ENCODE assay signal across 13 mouse cellular contexts in the genomic region with DNA sequence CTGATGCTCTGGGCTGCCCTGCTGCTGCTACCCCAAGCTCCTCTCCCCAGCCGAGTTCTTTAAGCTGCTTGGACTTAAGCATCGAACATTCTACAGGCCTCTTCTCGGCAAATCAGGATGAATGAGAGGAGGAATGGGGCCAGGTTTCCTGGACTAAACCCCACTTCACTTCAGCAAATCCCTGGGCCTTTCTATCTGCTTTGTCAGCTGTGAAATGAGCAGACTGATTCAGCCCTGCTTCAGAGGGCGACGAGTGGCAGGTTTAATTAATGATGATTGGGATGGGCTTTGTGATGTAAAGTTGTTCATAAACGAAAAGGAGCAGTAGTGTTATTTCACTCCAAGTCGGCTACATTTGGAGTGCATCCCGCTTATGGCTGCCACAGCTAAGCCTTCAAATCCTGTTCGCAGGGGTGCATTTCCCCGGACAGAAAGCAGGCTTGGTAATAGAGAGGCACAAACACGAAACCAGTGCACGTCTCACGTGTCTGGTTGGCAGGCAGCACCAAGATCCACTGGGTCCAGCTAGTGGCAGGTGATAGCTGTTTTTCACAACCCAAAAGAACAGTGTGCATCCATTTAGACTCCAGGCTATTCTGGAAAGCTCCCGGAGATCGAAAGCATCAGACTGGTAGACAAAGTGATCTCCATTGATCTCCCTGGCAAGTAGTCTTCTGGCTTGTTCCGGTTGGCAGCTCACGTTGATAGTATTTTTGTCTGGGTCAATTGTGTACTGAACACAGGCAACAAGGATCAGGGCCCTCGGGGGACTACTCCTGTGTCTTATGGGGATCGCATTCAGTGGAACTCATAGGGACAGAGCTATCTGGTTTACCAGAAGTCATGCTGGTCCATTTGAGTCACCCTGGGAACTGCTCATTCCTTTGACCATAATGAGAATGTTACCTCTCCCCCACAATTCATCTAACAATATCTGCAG. TPM values are rescaled to one million over a fixed set of nuclear protein-coding genes. Genes with fewer than 3 reads are reported as not detected.
DNase-seq lines count a peak whose midpoint lies in the region; ATAC-seq lines count a peak whose summit lies in the region.
"Had no signal": no experiment of that assay in that cellular context is flagged by ENCODE, and none has a peak within 500 bp of the region (broad histone marks: within the 10 kb centered on the region; RNA-seq: fewer than 3 reads in every experiment).

No protein-coding gene starts in this region.

- DNase-seq in cerebellum, postnatal 10 days = peak; percentile 32 to 41
- DNase-seq in cerebellum, adult 8-10 months = no peak
- DNase-seq in embryo, embryonic 10.5 days (ENCODE audit: low spot score) = peak; percentile 43
- peak; percentile 40 for DNase-seq in hindbrain, embryonic 11.5 days (ENCODE audit: low spot score)
- DNase-seq in c-Kit-positive CD71-positive TER-119-positive erythroid progenitor cells, embryonic 14.5 days (ENCODE audit: low spot score) = no peak
- no peak for DNase-seq in thymus, postnatal 25 days
- DNase-seq in layer of hippocampus, adult 9-11 months = no peak
- DNase-seq: heart, adult 18-20 months; thymus, postnatal 4 days had no signal

- no peaks in the 10 kb centered on the region for H3K9me3 ChIP-seq in hindbrain, embryonic 11.5 days (ENCODE audit: control insufficient read depth, low read length)
- no peaks in the 10 kb centered on the region for H3K9me3 ChIP-seq in midbrain, embryonic 16.5 days (replicated peaks; ENCODE audit: control insufficient read depth, low read length, poor library complexity, severe bottlenecking)
- H3K9me3 ChIP-seq: limb, embryonic 13.5 days had no signal

- no peaks in the 10 kb centered on the region for H3K36me3 ChIP-seq in hindbrain, embryonic 11.5 days (ENCODE audit: control insufficient read depth, insufficient read depth, low read length)
- no peaks in the 10 kb centered on the region for H3K36me3 ChIP-seq in midbrain, embryonic 16.5 days (ENCODE audit: control insufficient read depth, insufficient read depth, low read length)
- H3K36me3 ChIP-seq: limb, embryonic 13.5 days had no signal

- peaks cover 4% of the 10 kb centered on the region; the same call in 1 of the 2 replicates for H3K4me1 ChIP-seq in hindbrain, embryonic 11.5 days (replicated peaks; ENCODE audit: control insufficient read depth, insufficient read depth, low read length)
- H3K4me1 ChIP-seq in midbrain, embryonic 16.5 days (ENCODE audit: control insufficient read depth, insufficient read depth, low read length) = peaks cover 8% of the 10 kb centered on the region
- H3K4me1 ChIP-seq: limb, embryonic 13.5 days had no signal

- ATAC-seq in hindbrain, embryonic 11.5 days (ENCODE audit: low FRiP score) = peak; percentile 53; the same call in 1 of the 2 replicates
- peak; percentile 78 for ATAC-seq in midbrain, embryonic 16.5 days
- ATAC-seq: inflammation-experienced regulatory T-cells, adult 6 months had no signal

- H3K9ac ChIP-seq in hindbrain, embryonic 11.5 days (ENCODE audit: low read depth, low read length) = peak overlapping the region; percentile 3; the same call in 1 of the 2 replicates
- no peak overlapping the region for H3K9ac ChIP-seq in midbrain, embryonic 16.5 days (ENCODE audit: low read depth, low read length)
- H3K9ac ChIP-seq: limb, embryonic 13.5 days had no signal

- H3K4me2 ChIP-seq in hindbrain, embryonic 11.5 days (replicated peaks; ENCODE audit: low read depth, low read length) = no peak overlapping the region
- H3K4me2 ChIP-seq in midbrain, embryonic 16.5 days (ENCODE audit: low read length) = no peak overlapping the region
- H3K4me2 ChIP-seq: limb, embryonic 13.5 days had no signal

- H3K27ac ChIP-seq in hindbrain, embryonic 11.5 days (ENCODE audit: low read depth, low read length) = peak overlapping the region; percentile 63
- H3K27ac ChIP-seq in midbrain, embryonic 16.5 days (ENCODE audit: low read length) = peak overlapping the region; percentile 56
- H3K27ac ChIP-seq: layer of hippocampus, adult 2 months; limb, embryonic 13.5 days had no signal

- H3K27me3 ChIP-seq in hindbrain, embryonic 11.5 days (ENCODE audit: control insufficient read depth, insufficient read depth, low read length) = no peaks in the 10 kb centered on the region
- no peaks in the 10 kb centered on the region for H3K27me3 ChIP-seq in midbrain, embryonic 16.5 days (ENCODE audit: control insufficient read depth, insufficient read depth, low read depth, low read length)
- H3K27me3 ChIP-seq: limb, embryonic 13.5 days had no signal

- H3K4me3 ChIP-seq in hindbrain, embryonic 11.5 days (ENCODE audit: low read depth, low read length) = no peak overlapping the region
- H3K4me3 ChIP-seq in midbrain, embryonic 16.5 days (ENCODE audit: low read depth, low read length) = no peak overlapping the region
- H3K4me3 ChIP-seq: layer of hippocampus, adult 2 months; limb, embryonic 13.5 days had no signal

- 53% methylated on average over 19 of the region's 19 CpGs for WGBS in hindbrain, embryonic 11.5 days
- WGBS in midbrain, embryonic 16.5 days = 16% methylated on average over 19 of the region's 19 CpGs

RNA-seq across cellular contexts. Expression of gene Rps27l, which starts 11.7 kb away (rescaled TPM):
- polyA plus RNA-seq in hindbrain, embryonic 11.5 days (2014; fragmentation: Nextera tagmentation; extraction: Ambion mirVana) = 603 TPM in 2 replicates
- 157 and 180 TPM in 2 replicates for polyA plus RNA-seq in midbrain, embryonic 16.5 days (2015; fragmentation: Nextera tagmentation; extraction: Ambion mirVana)

RNA-seq across cellular contexts. Expression of gene Rab8b, which starts 14.7 kb away (rescaled TPM):
- 34.3 and 34.9 TPM in 2 replicates for polyA plus RNA-seq in hindbrain, embryonic 11.5 days (2014; fragmentation: Nextera tagmentation; extraction: Ambion mirVana)
- polyA plus RNA-seq in midbrain, embryonic 16.5 days (2015; fragmentation: Nextera tagmentation; extraction: Ambion mirVana) = 29.4 and 30.7 TPM in 2 replicates

RNA-seq across cellular contexts. Expression of gene Lactb, which starts 41.1 kb away (rescaled TPM):
- 11.2 and 12.0 TPM in 2 replicates for polyA plus RNA-seq in hindbrain, embryonic 11.5 days (2014; fragmentation: Nextera tagmentation; extraction: Ambion mirVana)
- 10.2 and 11.1 TPM in 2 replicates for polyA plus RNA-seq in midbrain, embryonic 16.5 days (2015; fragmentation: Nextera tagmentation; extraction: Ambion mirVana)

Comparison
In these comparisons a context has a peak if more than half of its experiments do, and no peak if none do; other contexts are left out.
1. DNase-seq: peak in cerebellum, postnatal 10 days (2 of 2), embryo, embryonic 10.5 days (single experiment) and hindbrain, embryonic 11.5 days (single experiment); none in cerebellum, adult 8-10 months (single experiment), c-Kit-positive CD71-positive TER-119-positive erythroid progenitor cells, embryonic 14.5 days (single experiment), thymus, postnatal 25 days (single experiment) and layer of hippocampus, adult 9-11 months (single experiment).